Mouse (Mus musculus) G1E (cell line): ENCODE measurements around the gene Bid.

Experiments
- CTCF ChIP-seq: IDR thresholded peaks from 2 replicates; pipeline ENCODE4 v1.5.1; 2012; ENCODE audit warnings: low read depth, low read length, inconsistent platforms, mixed read lengths
- GATA1 ChIP-seq: IDR thresholded peaks from 2 replicates; pipeline ENCODE4 v1.6.1; 2012; ENCODE audit warnings: borderline replicate concordance, low read length, inconsistent platforms, mixed read lengths
- GATA2 ChIP-seq: IDR thresholded peaks from 2 replicates; pipeline ENCODE4 v1.6.1; 2012; ENCODE audit warnings: low read depth, low read length, inconsistent platforms, borderline replicate concordance
- TAL1 ChIP-seq: conservative IDR thresholded peaks from 2 replicates; pipeline ENCODE4 v1.6.1; 2012; ENCODE audit warnings: low read depth, low read length, inconsistent platforms, mixed read lengths

- TF ChIP-seq CTCF, result no peak
- no peak for TF ChIP-seq TAL1
- no peak for TF ChIP-seq GATA1
- TF ChIP-seq GATA2, result no peak
Measured at GRCm38 (mm10) chr6:120911213-120912007, 5.2 kb downstream of the Bid start.
